Mouse (Mus musculus) limb, embryonic 15.5 days (tissue): ENCODE results near the gene Gm21994. TPM values are rescaled to one million over a fixed set of nuclear protein-coding genes. Genes with fewer than 3 reads are reported as not detected.
"Not testable (repeated sequence)": the region's sequence is repeated elsewhere in the genome, so short reads cannot be mapped to it uniquely, and the experiment has no call there.

Experiments used
- ATAC-seq: fragments of 200-750 bp; cut with Nextera tagmentation; 2 replicates; pipeline ENCODE4 v1.8.0; 2017; ENCODE audit warnings: low read depth, moderate TSS enrichment; ENCODE audit not compliant: insufficient number of reproducible peaks, low FRiP score, low TSS enrichment
- H3K27ac ChIP-seq: fragments of 300-500 bp; sonication (generic); 2 replicates; pipeline ENCODE4 v1.5.1; 2015; ENCODE audit warnings: moderate library complexity, mild to moderate bottlenecking, inconsistent platforms
- H3K27me3 ChIP-seq: fragments of 300-500 bp; sonication (generic); 2 replicates; pipeline ENCODE4 v1.6.1; 2015; ENCODE audit warnings: inconsistent platforms
- H3K36me3 ChIP-seq: fragments of 300-500 bp; sonication (generic); 2 replicates; pipeline ENCODE4 v1.6.1; 2015; ENCODE audit warnings: inconsistent platforms
- H3K4me1 ChIP-seq: fragments of 300-500 bp; sonication (generic); 2 replicates; pipeline ENCODE4 v1.6.1; 2015; ENCODE audit warnings: inconsistent platforms
- H3K4me2 ChIP-seq: fragments of 300-500 bp; sonication (generic); 2 replicates; pipeline ENCODE4 v1.6.1; 2015; ENCODE audit warnings: mild to moderate bottlenecking, inconsistent platforms
- H3K4me3 ChIP-seq: fragments of 300-500 bp; sonication (generic); 2 replicates; pipeline ENCODE4 v1.5.1; 2015; ENCODE audit warnings: mild to moderate bottlenecking, inconsistent platforms
- H3K9ac ChIP-seq: fragments of 300-500 bp; sonication (generic); 2 replicates; pipeline ENCODE4 v1.6.1; 2015; ENCODE audit warnings: inconsistent platforms
- H3K9me3 ChIP-seq: fragments of 300-500 bp; sonication (generic); 2 replicates; pipeline ENCODE4 v1.6.1; 2016; ENCODE audit warnings: inconsistent platforms
- WGBS: fragments of 180-500 bp; shearing (Covaris S2); methylation state at CpG from one replicate; pipeline ENCODE4 v1.1.7; 2015; 5-methylcytosine and 5-hydroxymethylcytosine counted together
- polyA plus RNA-seq: library from polyadenylated mRNA; unstranded; fragments of >200 nt; fragmentation: Nextera tagmentation; extraction: Ambion mirVana; gene quantifications from 2 replicates; pipeline ENCODE4 v1.2.1, GENCODE M21; 2015

Gm21994 gene
- polyA plus RNA-seq = 5.3 and 5.8 TPM in 2 replicates

GRCm38 (mm10) chr2:150255491-150255890 lies at the start of gene Gm21994:
Gm21994 (minus strand) TSS chr2:150255591.
- not testable (repeated sequence) for H3K36me3 ChIP-seq, H3K4me1 ChIP-seq, H3K27ac ChIP-seq, H3K9me3 ChIP-seq, H3K9ac ChIP-seq, ATAC-seq, H3K4me3 ChIP-seq, H3K27me3 ChIP-seq, H3K4me2 ChIP-seq
- WGBS = 56% methylated on average over 2 of the region's 2 CpGs

GRCm38 (mm10) chr2:150299096-150299495 lies 43.7 kb upstream of the Gm21994 start:
- Histone ChIP-seq H3K9ac (no peak overlapping the region), H3K27me3 (no peaks in the 10 kb centered on the region), H3K27ac (no peak overlapping the region), H3K36me3 (no peaks in the 10 kb centered on the region), H3K9me3 (no peaks in the 10 kb centered on the region), H3K4me2 (no peak overlapping the region), H3K4me3 (no peak overlapping the region), H3K4me1 (no peaks in the 10 kb centered on the region)
- 48% methylated on average over 1 of the region's 1 CpGs for WGBS
- no peak for ATAC-seq

- WGBS = 80% methylated on average over 6 of the region's 6 CpGs
- no peak overlapping the region for H3K4me2 ChIP-seq
- no peak for ATAC-seq
- no peak overlapping the region for H3K4me3 ChIP-seq
- H3K9ac ChIP-seq = no peak overlapping the region
- H3K9me3 ChIP-seq = no peaks in the 10 kb centered on the region
- H3K27me3 ChIP-seq = no peaks in the 10 kb centered on the region
- no peaks in the 10 kb centered on the region for H3K36me3 ChIP-seq
- no peak overlapping the region for H3K27ac ChIP-seq
- no peaks in the 10 kb centered on the region for H3K4me1 ChIP-seq
These were observed 38.3 kb upstream of the Gm21994 start for GRCm38 (mm10) chr2:150293669-150294068.

DNA sequence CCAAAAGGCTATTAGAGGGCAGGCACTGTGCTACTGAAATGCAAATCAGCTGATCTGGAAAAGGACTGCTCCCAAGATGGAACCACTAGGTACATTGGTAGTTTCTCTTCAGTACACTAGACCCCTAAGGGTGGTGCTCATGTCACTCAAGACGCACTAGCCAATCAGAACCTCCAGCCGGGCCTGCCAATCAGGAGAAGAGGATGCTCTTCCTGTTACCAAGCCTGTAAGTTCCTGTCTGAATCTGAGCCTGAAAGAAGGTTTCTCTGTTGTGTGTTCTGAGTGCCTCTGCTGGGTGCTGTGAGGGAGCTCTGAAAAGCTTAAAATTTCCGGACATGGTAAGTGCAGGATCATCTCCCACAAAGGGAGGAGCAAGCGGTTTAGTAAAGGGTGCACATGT lies 1.9 kb upstream of the Gm21994 start, which contains the start of gene Gm14124:
TSS of gene Gm14124 (plus strand) at position 227 of the 400 bp plus-strand sequence.
- WGBS = 87% methylated on average over 4 of the region's 4 CpGs
- not testable (repeated sequence) for H3K27ac ChIP-seq, H3K4me3 ChIP-seq

GRCm38 (mm10) chr2:150256861-150257260 lies 1.5 kb upstream of the Gm21994 start:
- H3K27me3 ChIP-seq, H3K9ac ChIP-seq, H3K4me3 ChIP-seq, ATAC-seq, H3K36me3 ChIP-seq, H3K4me2 ChIP-seq, H3K4me1 ChIP-seq, H3K9me3 ChIP-seq, H3K27ac ChIP-seq: not testable (repeated sequence)
- WGBS = 68% methylated on average over 2 of the region's 2 CpGs

More for the DNA sequence above, 1.9 kb upstream of the Gm21994 start, which contains the start of gene Gm14124:
- not testable (repeated sequence) for H3K9ac ChIP-seq, H3K4me1 ChIP-seq, H3K27me3 ChIP-seq, H3K36me3 ChIP-seq, ATAC-seq, H3K9me3 ChIP-seq, H3K4me2 ChIP-seq

DNA sequence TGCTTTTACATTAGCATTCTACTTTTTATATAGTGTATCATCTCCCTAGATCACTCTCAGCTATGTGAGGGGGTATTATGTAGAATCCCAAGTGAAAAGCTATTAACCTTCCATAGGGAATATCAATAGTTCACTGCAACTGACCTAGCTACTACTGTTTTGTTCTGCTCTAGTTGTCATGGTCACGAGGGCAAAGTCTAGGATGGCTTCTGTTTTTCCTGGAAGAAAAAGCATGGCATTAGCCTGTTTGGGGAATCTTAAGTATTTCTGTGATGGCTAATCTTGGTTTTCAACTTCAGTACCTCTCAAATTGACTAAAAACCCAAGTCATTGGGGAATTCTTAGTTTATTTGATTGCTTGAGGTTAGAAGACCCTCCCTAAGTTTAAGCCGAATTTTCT lies 12.2 kb downstream of the Gm21994 start:
- Histone ChIP-seq H3K9me3 (peaks cover 9% of the 10 kb centered on the region; the same call in 1 of the 2 replicates), H3K27me3 (no peaks in the 10 kb centered on the region), H3K4me2 (no peak overlapping the region), H3K4me1 (no peaks in the 10 kb centered on the region), H3K4me3 (no peak overlapping the region), H3K36me3 (peaks cover 7% of the 10 kb centered on the region; the same call in 1 of the 2 replicates), H3K27ac (no peak overlapping the region), H3K9ac (no peak overlapping the region)
- ATAC-seq = no peak
- WGBS = 88% methylated on average over 2 of the region's 2 CpGs

GRCm38 (mm10) chr2:150223263-150223662 lies 32.1 kb downstream of the Gm21994 start:
- not testable (repeated sequence) for H3K4me1 ChIP-seq, H3K27me3 ChIP-seq, H3K4me3 ChIP-seq, H3K36me3 ChIP-seq, ATAC-seq, H3K9me3 ChIP-seq, H3K4me2 ChIP-seq, H3K27ac ChIP-seq, H3K9ac ChIP-seq

DNA sequence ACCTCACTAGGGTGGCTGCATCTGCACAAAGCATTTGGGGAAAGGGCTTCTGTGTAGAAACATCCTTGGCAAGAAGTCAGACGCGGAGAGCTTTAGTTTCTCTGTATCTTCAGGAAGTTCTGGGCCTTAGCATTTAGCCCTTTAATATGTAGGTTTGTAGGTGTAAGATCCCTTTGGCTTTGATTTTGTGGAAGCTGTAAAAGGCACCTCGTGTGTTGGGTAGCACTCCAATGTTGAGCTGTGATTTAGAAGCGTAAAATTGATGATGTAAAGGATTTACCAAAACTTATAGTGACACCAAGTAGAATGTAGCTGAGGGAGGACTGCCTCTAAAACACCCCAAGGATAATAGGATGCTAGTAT lies 37.0 kb downstream of the Gm21994 start:
- H3K27ac ChIP-seq = peak overlapping the region; percentile 59; the same call in 1 of the 2 replicates
- not testable (repeated sequence) for H3K36me3 ChIP-seq, H3K4me1 ChIP-seq, H3K9ac ChIP-seq, ATAC-seq, H3K27me3 ChIP-seq, H3K9me3 ChIP-seq
- WGBS = 9% methylated on average over 4 of the region's 4 CpGs
- H3K4me3 ChIP-seq = peak overlapping the region; percentile 45
- H3K4me2 ChIP-seq = peak overlapping the region; percentile 41

DNA sequence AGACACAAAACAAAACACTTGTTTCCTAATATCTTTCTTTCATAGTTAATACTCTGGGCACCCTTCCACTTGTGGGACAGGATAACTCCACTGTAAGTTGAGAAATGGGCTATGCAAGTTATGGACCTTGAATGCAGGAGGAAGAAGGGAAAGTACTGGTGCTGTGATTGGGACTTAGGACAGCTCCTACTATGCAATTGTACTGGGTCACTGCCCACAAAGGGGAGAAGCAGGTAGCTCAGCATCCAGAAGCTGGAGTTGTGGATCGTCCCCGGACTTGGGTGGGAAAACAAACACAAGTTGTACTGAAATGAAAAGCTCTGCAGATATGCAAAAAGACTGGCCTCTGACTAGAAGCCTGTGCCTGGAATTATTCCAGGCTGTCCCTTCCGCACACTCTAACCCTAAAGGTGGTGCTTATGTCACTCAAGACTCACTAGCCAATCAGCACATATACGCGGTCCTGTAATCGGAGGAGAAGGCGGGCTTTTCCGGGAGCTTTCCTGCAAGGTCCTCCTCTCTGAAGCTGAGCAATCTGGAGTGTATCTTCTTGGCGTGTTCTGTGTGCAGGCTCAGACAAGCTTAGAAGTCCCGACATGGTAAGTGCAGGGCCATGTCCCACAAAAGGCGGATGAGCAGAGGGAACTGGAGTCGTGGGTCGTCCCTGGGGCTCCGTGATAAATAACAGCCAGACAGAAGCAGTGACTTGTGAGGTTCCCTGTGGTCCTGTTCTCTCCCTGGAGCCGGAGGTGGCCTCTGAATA lies 37.6 kb downstream of the Gm21994 start, which contains the start of gene Zfp937:
TSS of gene Zfp937 (plus strand) at position 474 of the 763 bp plus-strand sequence.
- H3K4me2 ChIP-seq = peak within 1 kb of the TSS; percentile 41
- H3K27ac ChIP-seq = peak within 1 kb of the TSS; percentile 59; the same call in 1 of the 2 replicates
- H3K27me3 ChIP-seq, H3K9ac ChIP-seq, H3K4me1 ChIP-seq, H3K9me3 ChIP-seq, H3K36me3 ChIP-seq: not testable (repeated sequence)
- ATAC-seq = peak; percentile 98
- WGBS = 0% methylated on average over 15 of the region's 15 CpGs
- peak within 1 kb of the TSS; percentile 45 for H3K4me3 ChIP-seq

Other genes with a start within 250 kb of the Gm21994 start
- gene Zfp120, start 118.9 kb downstream of the Gm21994 start, polyA plus RNA-seq = 8.3 and 9.3 TPM in 2 replicates
- not detected in 2 replicates for gene Gm10770, start 75.9 kb downstream of the Gm21994 start, polyA plus RNA-seq
- not detected in 2 replicates for gene Gm14139, start 73.8 kb downstream of the Gm21994 start, polyA plus RNA-seq
- 9.0 TPM in 2 replicates for gene Zfp937, start 37.5 kb downstream of the Gm21994 start, polyA plus RNA-seq
- 0.05 TPM in 1 of 2 replicates, not detected in the other for gene Gm14124, start 1.9 kb upstream of the Gm21994 start, polyA plus RNA-seq
- gene Gm10130, start 68.1 kb upstream of the Gm21994 start, polyA plus RNA-seq = 3.6 and 4.6 TPM in 2 replicates
- 7.1 and 8.2 TPM in 2 replicates for gene 3300002I08Rik, start 107.2 kb upstream of the Gm21994 start, polyA plus RNA-seq
- 7.0 and 7.8 TPM in 2 replicates for gene Zfp442, start 195.9 kb upstream of the Gm21994 start, polyA plus RNA-seq
- gene Zfp345, start 229.5 kb upstream of the Gm21994 start, polyA plus RNA-seq = 0.09 TPM in 1 of 2 replicates, not detected in the other